Mouse (Mus musculus): ENCODE data around the gene Grcc10. TPM values are rescaled to one million over a fixed set of nuclear protein-coding genes. Genes with fewer than 3 reads are reported as not detected.

Gene Grcc10
- 352 and 380 TPM in 2 replicates for polyA plus RNA-seq (2014; fragmentation: Nextera tagmentation; extraction: Ambion mirVana)

GRCm38 (mm10) chr6:124740888-124741761 lies at the start of gene Grcc10:
Gene Grcc10, minus strand, starts transcription at chr6:124741374.
- Histone ChIP-seq H3K27ac (ENCODE audit: low read depth, low read length) (peak within 1 kb of the TSS; percentile 99), H3K36me3 (ENCODE audit: control insufficient read depth, insufficient read depth, low read length) (peaks cover 3% of the 10 kb centered on the region; the same call in 1 of the 2 replicates), H3K4me1 (ENCODE audit: control insufficient read depth, insufficient read depth, low read length) (peaks cover 24% of the 10 kb centered on the region), H3K4me3 (ENCODE audit: low read depth, low read length) (peak within 1 kb of the TSS; percentile 61), H3K4me2 (peak within 1 kb of the TSS; percentile 90), H3K27me3 (ENCODE audit: control insufficient read depth, insufficient read depth, low read length) (no peaks in the 10 kb centered on the region), H3K9me3 (replicated peaks; ENCODE audit: control insufficient read depth, low read length) (no peaks in the 10 kb centered on the region), H3K9ac (ENCODE audit: low read depth, low read length) (peak within 1 kb of the TSS; percentile 92)
- under 1% methylated on average over 41 of the region's 41 CpGs for WGBS (ENCODE audit: insufficient replicate concordance)
- ATAC-seq (replicated peaks; ENCODE audit: insufficient number of reproducible peaks, low FRiP score, low TSS enrichment), result peak; percentile 68

- WGBS (ENCODE audit: insufficient replicate concordance), result 60% methylated on average over 4 of the region's 4 CpGs
- Histone ChIP-seq H3K4me2 (no peak overlapping the region), H3K9me3 (replicated peaks; ENCODE audit: control insufficient read depth, low read length) (no peaks in the 10 kb centered on the region), H3K36me3 (ENCODE audit: control insufficient read depth, insufficient read depth, low read length) (no peaks in the 10 kb centered on the region), H3K4me1 (ENCODE audit: control insufficient read depth, insufficient read depth, low read length) (no peaks in the 10 kb centered on the region), H3K4me3 (ENCODE audit: low read depth, low read length) (no peak overlapping the region), H3K9ac (ENCODE audit: low read depth, low read length) (no peak overlapping the region), H3K27ac (ENCODE audit: low read depth, low read length) (no peak overlapping the region), H3K27me3 (ENCODE audit: control insufficient read depth, insufficient read depth, low read length) (no peaks in the 10 kb centered on the region)
- ATAC-seq (replicated peaks; ENCODE audit: insufficient number of reproducible peaks, low FRiP score, low TSS enrichment), result no peak
Observed at GRCm38 (mm10) chr6:124790121-124790520, 48.9 kb upstream of the Grcc10 start.

GRCm38 (mm10) chr6:124789519-124789918 lies 48.3 kb upstream of the Grcc10 start:
- no peaks in the 10 kb centered on the region for H3K36me3 ChIP-seq (ENCODE audit: control insufficient read depth, insufficient read depth, low read length)
- H3K27ac ChIP-seq (ENCODE audit: low read depth, low read length), result no peak overlapping the region
- H3K9me3 ChIP-seq (replicated peaks; ENCODE audit: control insufficient read depth, low read length), result no peaks in the 10 kb centered on the region
- H3K27me3 ChIP-seq (ENCODE audit: control insufficient read depth, insufficient read depth, low read length), result no peaks in the 10 kb centered on the region
- no peak overlapping the region for H3K9ac ChIP-seq (ENCODE audit: low read depth, low read length)
- ATAC-seq (replicated peaks; ENCODE audit: insufficient number of reproducible peaks, low FRiP score, low TSS enrichment), result no peak
- 81% methylated on average over 4 of the region's 4 CpGs for WGBS (ENCODE audit: insufficient replicate concordance)
- H3K4me2 ChIP-seq, result no peak overlapping the region
- H3K4me3 ChIP-seq (ENCODE audit: low read depth, low read length), result no peak overlapping the region
- no peaks in the 10 kb centered on the region for H3K4me1 ChIP-seq (ENCODE audit: control insufficient read depth, insufficient read depth, low read length)

GRCm38 (mm10) chr6:124787722-124788121 lies 46.5 kb upstream of the Grcc10 start:
- Histone ChIP-seq H3K9ac (ENCODE audit: low read depth, low read length) (no peak overlapping the region), H3K36me3 (ENCODE audit: control insufficient read depth, insufficient read depth, low read length) (no peaks in the 10 kb centered on the region), H3K4me2 (no peak overlapping the region), H3K4me1 (ENCODE audit: control insufficient read depth, insufficient read depth, low read length) (no peaks in the 10 kb centered on the region; the same call in 1 of the 2 replicates), H3K27ac (ENCODE audit: low read depth, low read length) (no peak overlapping the region), H3K9me3 (replicated peaks; ENCODE audit: control insufficient read depth, low read length) (no peaks in the 10 kb centered on the region), H3K4me3 (ENCODE audit: low read depth, low read length) (no peak overlapping the region), H3K27me3 (ENCODE audit: control insufficient read depth, insufficient read depth, low read length) (no peaks in the 10 kb centered on the region)
- WGBS (ENCODE audit: insufficient replicate concordance), result 69% methylated on average over 10 of the region's 10 CpGs
- no peak for ATAC-seq (replicated peaks; ENCODE audit: insufficient number of reproducible peaks, low FRiP score, low TSS enrichment)

GRCm38 (mm10) chr6:124786756-124787420 lies 45.7 kb upstream of the Grcc10 start:
- 52% methylated on average over 8 of the region's 8 CpGs for WGBS (ENCODE audit: insufficient replicate concordance)

GRCm38 (mm10) chr6:124782436-124782835 lies 41.3 kb upstream of the Grcc10 start:
- peaks cover 23% of the 10 kb centered on the region for H3K27me3 ChIP-seq (ENCODE audit: control insufficient read depth, insufficient read depth, low read length)
- 16% methylated on average over 6 of the region's 6 CpGs for WGBS (ENCODE audit: insufficient replicate concordance)
- no peaks in the 10 kb centered on the region for H3K9me3 ChIP-seq (replicated peaks; ENCODE audit: control insufficient read depth, low read length)
- H3K4me1 ChIP-seq (ENCODE audit: control insufficient read depth, insufficient read depth, low read length), result peaks cover 5% of the 10 kb centered on the region; the same call in 1 of the 2 replicates
- peak overlapping the region; percentile 27 for H3K4me3 ChIP-seq (ENCODE audit: low read depth, low read length)
- no peaks in the 10 kb centered on the region for H3K36me3 ChIP-seq (ENCODE audit: control insufficient read depth, insufficient read depth, low read length)
- H3K27ac ChIP-seq (ENCODE audit: low read depth, low read length), result no peak overlapping the region
- peak overlapping the region; percentile 47 for H3K4me2 ChIP-seq
- no peak overlapping the region for H3K9ac ChIP-seq (ENCODE audit: low read depth, low read length)
- ATAC-seq (replicated peaks; ENCODE audit: insufficient number of reproducible peaks, low FRiP score, low TSS enrichment), result no peak

More at GRCm38 (mm10) chr6:124786756-124787420, 45.7 kb upstream of the Grcc10 start:
- Histone ChIP-seq H3K9ac (ENCODE audit: low read depth, low read length) (no peak overlapping the region), H3K4me2 (no peak overlapping the region), H3K27ac (ENCODE audit: low read depth, low read length) (no peak overlapping the region), H3K4me3 (ENCODE audit: low read depth, low read length) (no peak overlapping the region), H3K9me3 (replicated peaks; ENCODE audit: control insufficient read depth, low read length) (no peaks in the 10 kb centered on the region), H3K27me3 (ENCODE audit: control insufficient read depth, insufficient read depth, low read length) (no peaks in the 10 kb centered on the region), H3K36me3 (ENCODE audit: control insufficient read depth, insufficient read depth, low read length) (no peaks in the 10 kb centered on the region), H3K4me1 (ENCODE audit: control insufficient read depth, insufficient read depth, low read length) (peaks cover 3% of the 10 kb centered on the region; the same call in 1 of the 2 replicates)
- no peak for ATAC-seq (replicated peaks; ENCODE audit: insufficient number of reproducible peaks, low FRiP score, low TSS enrichment)

GRCm38 (mm10) chr6:124780917-124781316 lies 39.7 kb upstream of the Grcc10 start:
- H3K36me3 ChIP-seq (ENCODE audit: control insufficient read depth, insufficient read depth, low read length), result no peaks in the 10 kb centered on the region
- H3K4me3 ChIP-seq (ENCODE audit: low read depth, low read length), result no peak overlapping the region
- peaks cover 5% of the 10 kb centered on the region; the same call in 1 of the 2 replicates for H3K4me1 ChIP-seq (ENCODE audit: control insufficient read depth, insufficient read depth, low read length)
- H3K4me2 ChIP-seq, result no peak overlapping the region
- no peak for ATAC-seq (replicated peaks; ENCODE audit: insufficient number of reproducible peaks, low FRiP score, low TSS enrichment)
- H3K9ac ChIP-seq (ENCODE audit: low read depth, low read length), result no peak overlapping the region
- H3K27ac ChIP-seq (ENCODE audit: low read depth, low read length), result no peak overlapping the region
- WGBS (ENCODE audit: insufficient replicate concordance), result 83% methylated on average over 7 of the region's 7 CpGs
- H3K27me3 ChIP-seq (ENCODE audit: control insufficient read depth, insufficient read depth, low read length), result peaks cover 23% of the 10 kb centered on the region
- no peaks in the 10 kb centered on the region for H3K9me3 ChIP-seq (replicated peaks; ENCODE audit: control insufficient read depth, low read length)

- H3K36me3 ChIP-seq (ENCODE audit: control insufficient read depth, insufficient read depth, low read length), result no peaks in the 10 kb centered on the region
- H3K4me3 ChIP-seq (ENCODE audit: low read depth, low read length), result peak overlapping the region; percentile 43
- H3K27me3 ChIP-seq (ENCODE audit: control insufficient read depth, insufficient read depth, low read length), result peaks cover 23% of the 10 kb centered on the region
- no peak overlapping the region for H3K27ac ChIP-seq (ENCODE audit: low read depth, low read length)
- peaks cover 5% of the 10 kb centered on the region; the same call in 1 of the 2 replicates for H3K4me1 ChIP-seq (ENCODE audit: control insufficient read depth, insufficient read depth, low read length)
- ATAC-seq (replicated peaks; ENCODE audit: insufficient number of reproducible peaks, low FRiP score, low TSS enrichment), result no peak
- no peak overlapping the region; the same call in 1 of the 2 replicates for H3K9ac ChIP-seq (ENCODE audit: low read depth, low read length)
- 7% methylated on average over 10 of the region's 10 CpGs for WGBS (ENCODE audit: insufficient replicate concordance)
- H3K4me2 ChIP-seq, result peak overlapping the region; percentile 73
- no peaks in the 10 kb centered on the region for H3K9me3 ChIP-seq (replicated peaks; ENCODE audit: control insufficient read depth, low read length)
Observed at GRCm38 (mm10) chr6:124779984-124780416, 38.8 kb upstream of the Grcc10 start.

Measured in heart, embryonic 11.5 days (tissue).